Mouse (Mus musculus): ENCODE results near the gene Ppp1r14d.

DNA sequence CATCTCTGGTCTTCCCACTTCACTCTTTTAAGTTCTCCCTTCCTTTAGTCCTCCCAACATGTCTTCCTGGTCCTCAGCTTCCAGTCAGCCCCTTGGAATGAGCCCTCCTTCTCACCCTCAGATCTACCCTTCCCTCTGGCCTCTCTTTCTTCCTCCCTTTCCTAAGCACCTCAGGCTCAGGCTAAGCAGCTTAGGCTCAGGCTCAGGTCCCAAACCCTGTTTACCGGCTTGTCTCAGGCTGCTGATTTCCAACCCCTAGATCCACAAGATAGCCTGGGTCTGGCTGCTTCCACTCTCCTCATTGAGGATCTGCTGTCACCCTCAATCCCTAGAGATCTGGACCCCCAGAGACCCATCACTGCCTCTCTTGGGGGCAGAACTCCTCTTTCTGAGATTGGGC lies 31.7 kb downstream of the Ppp1r14d start:
- no peak for TF ChIP-seq TCF12 (IDR thresholded peaks at IDR 0.05; ENCODE audit: insufficient read depth, poor library complexity, severe bottlenecking)
- TF ChIP-seq CEBPB (IDR thresholded peaks at IDR 0.05; ENCODE audit: insufficient read depth, poor library complexity, severe bottlenecking) = no peak
